Mouse (Mus musculus) right cerebral cortex, postnatal 10 days (tissue): ENCODE results near the gene Mboat1.

Source experiments
- DNase-seq, 2 experiments: peaks; one replicate each; pipeline ENCODE4 v3.0.0; 2021; ENCODE audit warnings: low spot score in 2 of 2

Gene Mboat1

DNA sequence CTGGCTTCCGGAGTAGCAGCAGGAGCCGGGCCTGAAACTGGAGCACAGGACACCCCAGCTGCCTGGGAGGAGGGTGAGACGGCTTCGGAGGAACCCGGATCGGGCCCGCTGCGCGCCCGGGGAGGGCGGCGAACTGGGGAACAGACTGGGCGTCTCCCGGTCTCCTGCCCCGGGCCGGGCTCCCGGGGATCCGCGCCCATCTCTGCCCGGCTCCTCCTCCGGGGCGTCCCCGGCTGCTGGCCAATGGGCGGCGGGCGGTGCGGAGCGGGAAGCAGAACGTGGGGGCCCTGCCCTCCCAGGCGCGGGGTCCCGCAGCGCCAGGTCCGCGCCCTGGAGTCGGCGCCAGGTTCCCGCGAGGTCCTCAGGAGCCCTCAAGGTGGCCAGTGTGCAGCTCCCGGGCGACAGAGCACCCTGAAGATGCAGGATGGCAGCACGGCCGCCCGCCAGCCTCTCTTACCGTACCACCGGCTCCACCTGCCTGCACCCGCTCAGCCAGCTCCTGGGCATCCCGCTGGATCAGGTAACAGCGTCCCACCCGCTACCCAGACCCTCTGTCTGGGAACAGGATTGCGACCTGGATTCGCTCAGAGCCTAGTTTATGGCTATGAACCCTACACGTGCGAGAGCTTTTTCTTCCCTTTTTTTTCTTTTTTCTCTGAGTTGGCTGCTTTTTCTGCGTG is at the start of gene Mboat1:
TSS of gene Mboat1 (plus strand) at position 247 of the 680 bp plus-strand sequence.
- peak; percentile 52 to 66 for DNase-seq

DNA sequence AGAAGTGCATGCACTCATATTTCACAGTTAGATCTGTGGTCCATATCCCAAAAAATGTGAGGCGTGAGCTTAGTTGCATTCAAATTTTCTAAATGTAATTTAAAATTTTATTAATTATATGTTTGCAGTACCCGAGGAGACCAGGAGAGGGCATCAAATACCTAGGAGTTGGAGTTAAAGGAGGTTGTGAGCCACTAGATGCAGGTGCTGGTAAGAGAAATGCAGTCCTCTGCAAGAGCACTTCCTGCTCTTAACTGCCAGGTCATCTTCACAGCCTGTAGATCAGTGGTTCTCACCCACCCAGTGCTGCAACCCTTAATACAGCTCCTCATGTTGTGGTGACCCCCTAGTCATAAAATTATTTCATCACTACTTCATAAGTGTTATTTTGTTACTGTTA is 43.2 kb upstream of the Mboat1 start:
- DNase-seq: no peak

DNA sequence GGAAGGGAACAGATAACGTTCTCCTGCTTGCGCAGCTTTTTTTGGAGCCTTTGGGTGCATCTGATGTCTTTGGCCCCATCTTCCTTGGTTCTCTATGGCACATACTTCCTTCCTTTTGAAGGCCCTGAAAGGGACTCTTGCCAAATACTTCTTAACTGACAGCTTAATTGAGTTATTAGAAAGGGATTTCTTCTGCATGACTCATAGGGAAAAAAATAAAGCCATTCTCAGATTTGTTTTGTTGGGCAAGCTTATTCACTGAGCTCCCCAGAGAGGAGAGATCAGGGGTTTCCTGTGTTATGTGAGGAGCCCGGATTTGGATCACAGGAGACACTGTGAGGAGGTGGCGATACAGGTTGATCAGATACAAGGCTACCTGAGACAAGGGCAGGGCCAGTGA is 40.4 kb upstream of the Mboat1 start:
- DNase-seq: no peak

DNA sequence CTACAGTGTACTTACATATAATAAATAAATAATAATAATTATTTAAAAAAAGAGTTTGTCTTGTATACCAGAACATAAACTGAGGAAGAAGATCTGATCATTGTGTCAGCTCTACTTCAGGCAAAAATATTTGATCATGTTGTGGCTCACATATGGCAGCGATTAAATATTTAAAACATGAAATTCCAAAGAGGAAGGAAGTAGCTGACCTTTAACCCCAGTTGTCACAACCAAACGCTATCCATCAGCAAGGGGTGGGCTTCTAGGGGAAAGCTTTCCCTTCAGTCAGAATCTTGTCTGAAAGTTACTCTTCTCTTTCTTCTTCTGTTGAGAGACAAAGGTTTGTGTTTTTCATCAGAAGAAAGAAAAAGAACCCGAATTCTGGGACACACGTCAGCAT is 39.8 kb upstream of the Mboat1 start:
- no peak for DNase-seq

DNA sequence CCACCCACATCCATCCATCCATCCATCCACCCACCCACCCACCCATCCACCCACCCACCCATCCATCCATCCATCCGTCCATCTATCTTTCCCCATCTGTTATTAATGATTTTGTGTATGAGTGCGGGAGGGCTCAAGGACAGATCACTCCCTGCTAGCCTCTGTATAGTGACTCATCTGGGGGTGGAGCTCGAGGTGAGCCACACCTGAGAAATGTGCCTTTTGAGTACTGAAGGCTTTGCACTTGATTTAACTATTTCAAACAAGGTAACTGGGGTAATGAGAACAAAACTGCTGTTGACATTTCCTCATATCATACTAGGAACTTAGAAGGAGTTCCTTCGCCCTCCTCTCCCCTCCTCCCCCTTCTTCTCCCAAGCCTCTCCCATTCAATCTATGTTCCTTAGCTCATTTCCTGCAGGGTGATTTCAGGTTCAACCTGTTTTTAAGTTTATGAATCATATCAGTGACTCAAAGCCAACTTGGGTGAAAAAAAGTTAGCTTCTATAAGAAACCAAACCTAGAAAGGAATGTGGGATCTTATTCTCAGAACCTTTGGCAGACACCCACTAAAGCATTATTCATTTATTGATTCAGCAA is 27.2 kb upstream of the Mboat1 start:
- DNase-seq: no peak

DNA sequence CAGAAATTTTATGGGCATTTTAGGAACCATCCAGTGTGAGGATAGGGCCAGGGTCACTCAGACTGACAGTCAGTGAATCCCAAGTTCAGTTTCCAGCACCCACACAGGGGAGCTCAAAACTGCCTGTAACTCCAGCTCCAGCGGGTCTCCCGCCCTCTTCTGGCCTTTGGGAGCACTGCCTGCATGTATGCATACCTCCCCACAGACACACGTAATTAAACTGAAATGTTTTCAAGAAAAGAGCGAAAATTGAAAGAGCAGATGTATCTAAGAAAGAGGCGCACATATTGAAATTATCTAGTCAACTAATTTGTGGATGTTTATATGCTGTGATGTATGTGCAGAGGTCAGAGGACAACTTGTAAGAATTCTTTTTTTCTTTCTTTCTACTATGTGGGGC is 20.5 kb upstream of the Mboat1 start:
- no peak for DNase-seq

DNA sequence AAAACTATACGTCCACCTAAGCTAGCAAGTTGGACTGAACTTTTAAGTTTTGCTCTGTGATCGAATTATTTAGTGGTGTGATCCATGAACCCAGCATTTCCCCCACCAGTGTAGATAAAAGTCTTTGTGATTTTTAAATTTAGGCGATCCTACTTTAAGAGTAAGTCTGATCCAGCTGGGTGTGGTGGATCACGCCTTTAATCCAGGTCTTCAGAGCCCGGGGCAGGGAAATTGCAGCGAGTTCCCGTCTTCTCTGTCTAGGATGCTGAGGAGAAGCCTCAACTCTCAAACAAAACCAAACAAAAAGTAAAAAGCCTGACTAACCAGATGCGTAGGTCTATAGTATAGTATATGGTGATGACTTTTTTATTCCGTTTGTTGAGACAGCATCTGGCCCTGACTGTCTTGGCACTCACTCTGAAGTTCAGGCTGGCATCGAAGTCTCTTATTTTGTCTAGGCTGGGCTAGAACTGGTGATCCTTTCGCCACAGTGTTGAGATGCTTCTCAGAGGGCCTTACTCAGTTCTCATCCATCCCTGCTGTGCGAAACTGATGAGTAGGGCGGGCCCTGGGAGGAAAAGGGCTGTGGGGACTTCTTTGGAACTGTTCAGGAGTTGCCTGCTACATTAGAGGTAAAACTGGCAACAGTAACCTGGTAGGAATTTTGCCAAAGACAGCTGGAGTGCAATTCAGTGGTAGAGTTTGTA is 787 bp downstream of the Mboat1 start:
- no peak for DNase-seq

DNA sequence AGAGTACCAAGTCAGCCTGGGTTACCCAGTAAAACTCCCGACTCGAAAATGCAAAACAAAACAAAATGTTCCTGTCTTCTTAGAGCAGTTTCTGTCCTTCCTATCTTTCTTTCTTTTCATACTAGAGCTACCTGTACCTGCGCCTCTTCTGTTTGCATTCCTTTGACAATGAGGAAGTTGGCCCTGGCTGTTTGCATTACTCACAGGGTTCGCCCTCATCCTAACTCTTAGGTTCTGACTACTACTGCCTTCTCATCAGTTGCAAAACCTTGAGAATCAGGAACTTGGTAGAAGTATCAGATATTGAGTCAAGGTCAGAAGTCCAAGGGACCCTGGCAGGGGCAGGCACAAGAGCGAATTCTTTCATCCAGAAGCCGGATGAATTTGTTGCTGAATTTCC is 1.7 kb downstream of the Mboat1 start:
- no peak for DNase-seq

DNA sequence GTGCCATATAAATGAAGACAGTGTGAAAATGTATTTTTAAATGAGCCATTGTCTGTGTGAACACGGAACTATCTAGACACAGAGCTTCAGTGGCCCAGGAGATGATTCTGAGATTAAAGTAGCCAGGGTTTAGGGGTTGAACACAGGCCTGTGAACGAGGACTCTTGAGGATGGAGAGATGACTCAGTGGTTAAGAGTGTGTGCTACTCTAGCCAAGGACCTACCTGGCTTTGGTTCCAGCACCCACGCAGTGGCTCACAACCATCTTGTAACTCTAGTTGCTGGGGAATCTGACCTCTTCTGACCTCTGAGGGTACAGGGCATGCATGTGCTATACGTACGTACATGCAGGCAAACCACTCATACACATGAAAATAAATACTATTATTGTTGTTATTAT is 3.9 kb downstream of the Mboat1 start:
- no peak for DNase-seq

DNA sequence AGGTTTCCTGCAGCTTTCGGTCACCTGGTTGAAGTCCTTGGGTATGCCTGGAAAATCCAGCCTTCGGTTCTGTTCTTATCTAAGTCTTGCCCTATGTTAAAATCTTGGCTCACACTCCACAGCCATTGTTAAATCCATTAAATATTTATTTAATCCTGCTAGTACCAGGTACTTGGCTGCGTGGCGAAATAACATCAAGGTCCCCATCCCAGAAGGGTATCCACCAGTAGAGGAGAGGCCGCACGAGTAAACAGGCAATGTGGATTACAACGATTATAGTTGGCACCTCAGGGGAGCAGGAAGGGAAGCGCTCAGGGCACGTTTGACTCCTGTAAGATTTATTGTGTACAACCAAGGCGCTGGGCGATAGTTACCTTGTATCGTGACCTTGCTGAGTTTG is 4.4 kb downstream of the Mboat1 start:
- no peak for DNase-seq

DNA sequence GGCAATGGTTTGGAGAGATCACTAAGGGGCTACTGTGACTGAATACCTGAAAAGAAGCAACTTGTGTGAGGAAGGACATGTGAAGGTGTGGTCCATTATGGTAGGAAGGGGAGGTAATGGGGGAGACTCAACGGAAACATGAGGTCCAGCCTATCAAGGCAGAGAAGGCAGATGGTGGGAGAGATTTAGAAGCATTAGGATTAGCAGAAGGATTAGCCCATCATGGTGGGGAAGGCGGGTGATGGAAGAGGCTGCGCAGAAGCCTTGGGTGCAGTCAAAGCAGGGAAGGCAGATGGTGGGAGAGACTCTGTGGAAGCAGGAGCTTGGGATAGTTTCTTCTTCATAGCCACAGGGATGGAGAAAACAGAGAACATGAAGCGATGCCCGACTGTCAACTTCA is 5.7 kb downstream of the Mboat1 start:
- DNase-seq: no peak

DNA sequence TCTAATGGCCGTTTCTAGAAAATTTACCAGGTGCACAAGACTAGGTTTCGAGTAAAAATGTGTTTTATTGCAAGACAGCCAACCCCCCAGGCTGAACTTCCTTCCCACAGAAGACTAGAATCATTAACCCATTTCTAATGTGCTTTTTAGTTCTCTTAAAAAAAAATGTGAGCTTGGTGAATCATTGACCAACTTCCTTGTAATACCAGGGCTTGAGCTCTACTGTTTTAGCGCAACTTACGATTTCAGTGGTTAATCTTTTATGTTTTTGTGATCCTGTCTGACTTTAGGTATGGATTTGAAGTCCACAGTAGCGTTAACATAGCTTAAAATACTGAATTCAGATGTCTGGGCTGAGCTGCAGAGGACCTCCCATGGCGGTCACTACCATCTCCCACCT is 10.2 kb downstream of the Mboat1 start:
- no peak for DNase-seq

DNA sequence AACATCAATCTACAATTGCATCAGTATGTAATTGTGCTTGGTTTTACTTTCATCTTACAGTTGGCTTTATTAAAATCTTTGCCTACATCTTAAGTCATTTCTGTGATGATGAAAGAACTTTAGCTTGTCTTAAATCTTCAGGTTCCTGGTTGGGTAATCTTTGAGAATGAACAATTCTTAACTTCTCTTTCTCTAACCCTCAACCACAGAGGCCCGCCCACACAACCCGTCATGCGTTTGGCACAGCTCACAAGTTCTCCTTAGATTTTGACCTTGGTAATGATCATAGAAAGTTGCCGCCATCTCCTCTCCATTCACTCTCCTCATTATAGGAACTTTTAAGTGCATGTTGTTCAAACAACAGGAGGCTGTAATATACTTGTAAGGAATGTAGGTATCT is 18.0 kb downstream of the Mboat1 start:
- no peak for DNase-seq

DNA sequence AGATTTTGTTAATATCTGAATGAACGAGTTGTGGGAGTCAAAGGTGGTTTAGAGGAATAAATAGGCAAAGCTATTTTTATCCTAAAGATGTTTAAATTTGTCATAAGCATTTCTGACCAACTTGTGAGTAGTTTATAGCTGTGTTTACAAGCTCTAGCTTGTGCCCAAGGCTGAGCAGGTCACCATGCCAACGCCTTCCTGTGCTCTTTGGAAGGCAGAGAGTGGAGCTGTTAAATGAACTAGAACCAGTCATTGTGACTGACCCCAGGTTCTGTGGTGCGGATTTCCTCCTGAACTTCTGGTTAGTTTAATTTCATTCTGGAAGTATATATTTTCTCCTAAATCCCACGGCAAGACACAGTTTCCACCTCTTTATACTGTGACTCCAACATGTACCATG is 23.3 kb downstream of the Mboat1 start:
- no peak for DNase-seq

DNA sequence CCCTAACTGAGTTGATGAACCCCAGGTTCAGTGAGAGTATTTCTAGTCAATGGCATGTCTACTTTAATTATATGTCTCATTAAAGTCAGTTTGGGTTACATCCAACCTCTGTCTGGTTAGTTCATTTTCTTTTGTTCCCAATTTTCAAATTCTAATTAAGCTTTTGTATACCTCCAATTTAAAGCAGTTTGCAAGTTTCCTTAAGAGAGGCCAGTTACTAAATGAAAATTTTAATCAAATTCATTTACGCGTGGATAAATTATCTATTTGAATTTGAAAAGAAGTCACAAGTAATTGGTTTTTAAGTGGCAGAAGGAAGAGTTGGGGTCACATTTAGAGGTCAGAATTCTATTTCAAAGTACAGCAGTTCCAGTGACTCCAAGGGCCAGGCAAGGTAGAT is 27.2 kb downstream of the Mboat1 start:
- DNase-seq: no peak

DNA sequence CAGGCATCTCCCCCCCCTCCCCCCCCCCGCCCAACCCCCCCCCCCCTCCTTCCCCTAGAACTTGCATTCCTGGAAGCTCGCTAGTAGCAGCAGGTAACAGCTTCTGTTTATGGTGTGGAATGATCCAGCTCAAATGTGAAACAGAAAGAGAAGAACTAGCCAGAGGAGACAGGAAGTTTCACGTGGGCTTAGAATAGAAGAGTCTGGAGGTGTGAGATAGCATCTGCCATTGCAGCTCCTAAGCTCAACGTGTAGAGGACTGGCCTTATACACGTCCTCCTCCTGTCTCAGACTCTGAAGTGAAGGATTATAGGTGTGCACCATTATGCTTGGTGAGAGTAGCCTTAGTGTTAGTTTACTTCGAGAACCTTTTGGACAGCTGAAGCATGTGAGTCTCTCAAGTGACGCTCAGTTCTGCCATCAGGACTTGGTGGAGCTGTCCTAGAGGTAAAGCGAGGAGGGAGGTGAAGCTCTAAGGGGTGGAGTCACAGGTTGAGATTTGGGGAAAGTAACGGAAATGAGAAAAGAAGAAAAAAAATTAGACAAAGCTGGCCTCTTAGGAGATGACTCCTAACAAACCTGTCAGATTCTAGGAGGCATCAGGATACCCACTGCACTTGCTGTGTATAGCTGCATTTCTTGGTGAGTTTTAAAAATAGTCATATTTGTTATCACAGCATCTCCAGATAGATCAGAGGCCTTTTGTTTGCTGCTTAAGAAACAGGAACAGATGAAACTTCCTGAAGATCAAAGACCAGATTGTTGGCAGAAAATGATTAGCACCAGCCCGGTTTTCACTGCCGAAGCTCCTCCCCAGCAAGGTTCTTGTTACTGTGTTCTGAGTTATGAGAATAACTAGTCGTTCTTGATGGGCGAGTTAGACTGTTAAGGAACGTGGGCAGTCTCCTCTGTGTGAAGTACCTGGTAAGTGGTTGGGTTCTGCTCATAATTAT is 30.1 kb downstream of the Mboat1 start:
- no peak for DNase-seq

DNA sequence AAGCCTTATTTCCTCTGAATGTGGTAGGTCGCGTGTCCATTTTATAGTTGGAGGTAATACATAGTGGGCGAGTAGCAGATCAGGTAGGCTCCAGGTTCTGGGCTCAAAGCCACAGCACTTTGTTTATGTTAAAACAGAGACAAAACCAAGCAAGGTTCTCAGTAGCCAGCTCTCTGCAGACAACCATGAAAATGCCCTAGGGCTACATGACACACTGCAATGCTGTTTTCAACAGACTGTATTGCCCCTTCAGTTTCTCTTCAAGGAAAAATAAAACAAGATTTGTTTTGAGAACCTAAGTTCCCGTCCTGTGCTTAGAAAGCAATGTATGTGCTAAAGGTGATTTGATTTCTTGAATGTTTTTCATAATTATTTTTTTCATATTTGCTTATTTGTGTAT is 31.2 kb downstream of the Mboat1 start:
- DNase-seq: no peak

DNA sequence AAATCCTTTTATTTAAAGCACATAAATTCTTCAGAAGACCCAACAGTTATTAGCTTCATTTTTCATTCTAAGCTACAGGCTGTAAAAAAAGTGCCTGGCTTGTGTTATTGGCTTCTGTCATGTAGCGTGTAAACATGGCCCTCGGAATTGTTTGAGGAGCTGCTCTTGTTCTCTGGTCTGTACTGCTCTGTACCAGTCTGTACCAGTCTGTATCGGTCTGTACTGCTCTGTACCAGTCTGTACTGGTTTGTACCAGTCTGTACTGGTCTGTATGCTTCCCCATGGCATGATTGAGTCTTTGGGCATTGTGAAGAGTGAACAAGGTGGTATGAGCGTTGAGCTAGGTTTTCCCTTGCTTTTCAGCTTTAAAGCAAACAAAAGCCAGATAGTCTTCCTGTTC is 32.5 kb downstream of the Mboat1 start:
- no peak for DNase-seq

DNA sequence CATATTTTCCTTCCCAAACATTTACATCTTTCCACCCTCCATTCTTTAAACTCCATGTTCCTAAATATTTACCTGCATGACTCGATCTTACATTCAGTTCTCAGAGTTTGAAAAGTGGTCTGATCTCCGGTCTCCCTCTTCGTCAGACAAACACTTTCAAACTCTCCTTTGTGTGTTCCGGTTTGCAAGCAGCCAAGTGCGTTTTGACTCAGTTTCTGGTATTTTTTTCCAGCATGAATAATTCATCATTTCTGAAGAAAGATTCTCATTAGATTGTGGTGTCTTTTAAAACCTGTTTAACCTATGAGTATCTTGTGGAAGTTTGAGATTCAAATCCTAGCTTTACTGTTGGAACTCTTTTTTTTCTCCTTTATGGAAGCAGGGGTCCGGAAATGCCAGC is 33.8 kb downstream of the Mboat1 start:
- no peak for DNase-seq

DNA sequence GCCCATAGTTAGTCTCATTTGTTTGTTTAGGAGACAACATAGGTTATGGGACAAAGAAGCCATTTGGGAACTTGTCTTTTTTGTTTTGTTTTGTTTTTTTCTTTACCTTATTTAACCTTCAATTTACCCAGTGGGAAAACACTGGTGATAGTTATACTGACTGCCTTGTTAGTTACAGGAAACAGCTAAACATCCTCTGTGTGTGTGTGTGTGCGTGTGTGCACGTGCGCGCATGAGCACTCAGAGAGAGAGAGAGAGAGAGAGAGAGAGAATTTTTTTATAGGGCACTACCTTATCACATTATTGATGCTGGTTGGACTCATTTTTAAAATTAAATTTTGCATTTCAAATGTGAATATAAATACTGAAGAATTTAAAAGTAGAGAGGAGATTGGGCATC is 38.3 kb downstream of the Mboat1 start:
- no peak for DNase-seq

DNA sequence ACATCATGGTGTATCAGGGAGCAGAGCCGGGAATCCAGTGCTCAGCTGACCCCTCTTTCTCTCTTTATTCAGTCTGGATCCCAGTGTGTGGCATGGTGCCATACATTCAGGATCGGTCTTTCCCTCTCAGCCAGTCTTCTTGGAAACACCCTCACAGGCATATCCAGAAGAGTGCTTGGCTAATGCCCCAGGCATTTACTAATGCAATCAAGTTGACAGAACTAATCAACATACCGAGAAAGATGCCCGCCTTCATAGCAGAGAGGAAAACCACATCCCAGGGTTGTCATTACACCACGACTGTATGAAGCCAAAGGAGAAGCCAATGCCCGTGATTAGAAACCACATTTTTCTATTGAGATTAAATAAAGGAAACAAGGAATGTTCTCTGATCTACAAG is 41.1 kb downstream of the Mboat1 start:
- peak in 1 of 2 experiments; percentile 30 for DNase-seq

DNA sequence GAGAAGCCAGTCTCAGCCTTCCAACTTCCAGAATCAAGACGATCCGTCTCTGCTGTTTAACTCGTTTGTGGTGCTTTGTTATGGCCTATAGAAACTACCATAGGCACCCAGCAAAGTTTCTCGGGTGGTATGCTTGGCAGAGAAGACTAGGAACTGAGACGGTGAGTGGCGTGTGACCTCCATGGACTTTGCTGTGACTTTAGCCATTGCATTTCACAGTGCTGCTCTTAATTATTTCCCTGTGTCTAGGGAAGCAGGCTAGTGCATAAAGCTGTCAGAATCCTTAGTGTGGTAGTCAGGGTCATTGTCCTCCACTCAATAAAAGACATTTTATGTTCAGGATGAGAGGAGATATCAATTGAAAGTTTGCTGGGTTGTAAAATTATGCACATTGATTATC is 49.3 kb downstream of the Mboat1 start:
- DNase-seq: no peak
